Mouse (Mus musculus): ENCODE measurements around the gene Mfap1b.
A peak's percentile ranks its signal among the peaks of the same experiment; 100 is the strongest.

Mfap1b gene

DNA sequence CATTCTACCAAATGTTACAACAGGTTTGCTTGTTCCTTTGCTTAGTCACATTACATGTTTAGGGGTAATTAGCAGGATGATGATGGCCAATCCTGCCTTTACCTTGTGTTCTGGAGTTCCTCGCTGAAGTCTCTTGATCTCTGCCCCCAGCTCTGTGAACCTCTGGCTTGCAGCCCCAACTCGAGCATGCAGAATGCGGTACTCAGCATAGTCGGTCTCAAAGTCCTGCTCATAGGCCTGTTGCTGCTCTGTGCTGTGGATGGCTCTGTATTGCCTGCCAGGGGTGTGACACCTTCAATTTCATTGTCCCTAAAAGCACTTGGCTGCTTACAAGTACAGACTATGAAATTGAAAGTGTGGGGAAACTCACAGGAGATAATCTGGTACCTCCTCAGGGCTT is 34.1 kb downstream of the Mfap1b start:
- no peak for DNase-seq (ENCODE audit: low read depth, low spot score)

- peak; percentile 49 for DNase-seq (ENCODE audit: low read depth, low spot score)
Observed at GRCm38 (mm10) chr2:121434854-121435253, 39.0 kb downstream of the Mfap1b start.

DNA sequence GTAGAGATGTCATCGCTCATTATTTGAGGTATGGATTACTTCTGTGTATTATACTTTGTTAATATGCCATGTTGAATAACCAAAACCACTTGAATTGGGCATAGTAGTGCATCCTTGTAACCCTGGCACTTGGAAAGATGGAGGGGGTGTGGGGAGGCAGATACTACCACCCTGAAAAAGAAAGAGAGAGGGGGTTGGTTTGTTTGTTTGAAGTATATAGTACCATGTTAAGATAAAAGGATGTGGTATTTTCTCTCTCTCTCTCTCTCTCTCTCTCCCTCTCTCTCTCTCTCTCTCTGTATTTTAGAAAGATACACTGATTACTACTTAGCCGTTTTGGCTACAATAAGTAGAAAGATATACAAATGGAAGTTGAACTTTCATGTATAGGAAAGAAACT is 48.0 kb downstream of the Mfap1b start:
- DNase-seq (ENCODE audit: low read depth, low spot score) = no peak

DNA sequence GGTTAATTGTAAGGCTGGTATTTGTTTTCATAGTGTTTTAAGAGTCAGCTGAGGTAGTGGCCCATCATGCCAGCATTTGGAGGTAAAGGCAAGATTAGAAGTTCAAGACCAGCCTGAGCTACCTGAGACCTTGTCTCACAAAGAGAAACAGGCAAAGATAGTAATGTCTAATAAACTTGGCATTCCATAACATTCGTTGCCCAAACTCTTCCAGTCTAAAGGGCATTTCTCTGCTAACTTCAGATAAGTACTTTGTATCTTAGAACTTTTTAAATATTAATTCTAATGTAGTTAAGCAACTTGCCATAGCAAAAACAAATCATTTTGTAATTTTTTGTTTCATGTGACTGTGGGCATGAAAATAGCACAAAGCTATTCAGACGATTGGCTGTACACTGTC is 50.7 kb downstream of the Mfap1b start:
- DNase-seq (ENCODE audit: low read depth, low spot score) = no peak

GRCm38 (mm10) chr2:121418476-121418875 is 55.4 kb downstream of the Mfap1b start:
- no peak for DNase-seq (ENCODE audit: low read depth, low spot score)

DNA sequence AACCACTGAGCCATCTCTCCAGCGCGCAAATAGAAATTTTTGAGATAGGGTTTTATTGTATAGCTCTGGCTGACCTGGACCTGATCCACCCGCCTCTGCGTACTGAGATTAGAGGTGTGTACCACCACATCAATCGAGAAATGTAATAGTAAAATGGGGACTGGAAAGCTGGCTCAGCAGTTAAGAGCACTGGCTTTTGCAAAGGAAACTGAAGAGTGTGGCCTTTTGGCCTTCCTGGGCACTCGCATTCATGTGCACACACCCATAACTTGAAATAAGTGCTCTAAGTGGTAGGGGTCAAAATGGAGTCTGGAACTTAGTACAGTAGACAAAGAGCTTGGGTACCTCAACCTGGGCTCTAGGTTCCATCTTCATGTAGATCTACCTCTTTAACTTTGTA is 57.5 kb downstream of the Mfap1b start:
- DNase-seq (ENCODE audit: low read depth, low spot score) = no peak

GRCm38 (mm10) chr2:121415591-121415990 is 58.3 kb downstream of the Mfap1b start:
- no peak for DNase-seq (ENCODE audit: low read depth, low spot score)

DNA sequence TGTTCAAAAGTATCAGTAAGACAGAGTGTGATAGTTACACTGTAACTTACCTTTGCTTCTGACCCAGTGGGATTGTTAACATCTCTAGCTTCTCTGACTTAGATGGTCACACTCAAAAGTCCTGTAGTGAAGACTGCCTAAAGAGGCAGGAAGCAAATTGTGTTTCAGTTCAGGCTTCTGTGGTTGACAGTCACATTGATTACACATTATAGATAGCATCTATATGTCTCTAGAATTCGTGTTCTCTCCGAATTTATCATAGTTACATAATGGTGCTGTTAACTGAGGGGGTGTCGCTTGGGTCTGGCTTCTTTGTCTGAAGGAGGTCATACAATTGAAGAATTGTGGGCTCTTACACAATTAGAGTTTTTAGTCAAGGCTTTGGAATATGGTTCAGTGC is 58.8 kb downstream of the Mfap1b start:
- no peak for DNase-seq (ENCODE audit: low read depth, low spot score)

DNA sequence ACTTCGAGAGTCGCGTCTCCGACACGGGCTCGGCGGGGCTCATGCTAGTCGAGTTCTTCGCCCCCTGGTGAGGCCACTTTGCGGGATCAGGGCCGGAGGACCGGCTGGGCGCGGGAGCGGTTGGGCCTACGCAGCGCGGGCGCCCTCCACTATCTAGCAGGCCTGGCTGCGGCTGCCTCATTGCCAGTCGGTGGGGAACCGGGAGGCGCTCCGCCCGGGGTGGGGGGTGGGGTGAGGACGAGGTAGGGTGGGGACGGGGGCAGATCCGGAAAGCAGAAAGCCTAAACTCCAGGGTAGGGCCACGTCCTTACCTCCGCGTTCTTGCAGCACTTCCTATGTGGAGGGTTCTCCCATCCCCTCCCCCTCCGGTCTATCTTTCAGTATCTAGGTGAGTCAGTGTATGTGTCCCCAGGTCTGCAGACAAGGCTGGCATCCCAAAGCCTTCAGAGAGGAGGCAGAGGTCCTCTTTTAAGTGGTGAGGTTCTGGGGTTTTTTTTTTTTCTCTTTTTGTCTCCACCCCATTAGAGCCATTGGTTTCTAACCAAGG is 59.7 kb downstream of the Mfap1b start:
- DNase-seq (ENCODE audit: low read depth, low spot score) = peak; percentile 82

DNA sequence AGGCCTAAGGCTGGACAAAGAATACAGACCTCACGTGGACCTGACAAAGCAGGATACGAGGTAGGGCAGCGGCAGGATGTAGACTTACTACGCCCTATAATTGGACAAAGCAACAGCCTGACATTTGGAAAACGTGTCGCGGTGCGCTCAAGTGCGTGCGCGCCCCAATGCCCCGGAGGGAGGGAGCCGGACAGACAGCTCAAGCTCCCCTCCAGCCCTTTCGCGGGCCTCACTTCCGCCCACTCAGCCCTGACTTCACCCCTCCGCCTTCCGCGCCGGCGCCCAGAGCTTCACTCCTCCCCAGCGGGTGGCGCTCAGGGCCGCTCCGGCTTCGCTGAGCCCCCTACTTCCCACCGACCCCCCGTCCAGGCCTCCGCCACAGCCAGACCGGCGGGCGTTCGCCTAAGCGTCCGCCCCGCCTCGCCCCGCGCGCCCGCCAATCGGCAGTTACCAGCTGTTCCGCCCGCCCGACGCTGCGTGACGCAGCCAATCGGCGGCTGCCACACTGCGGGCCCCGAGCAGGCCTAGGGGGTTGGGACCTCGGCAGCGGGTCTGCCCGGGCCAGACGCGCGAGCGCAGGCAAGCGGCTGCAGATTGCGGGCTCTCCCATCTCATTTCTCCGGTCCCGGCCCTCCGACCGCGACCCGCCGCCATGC is 60.4 kb downstream of the Mfap1b start, which contains the start of the genes Pdia3 and Catsper2:
Pdia3 (plus strand) TSS at position 389 of the 656 bp plus-strand sequence.
Catsper2 (minus strand) TSS at position 406 of the 656 bp plus-strand sequence.
- DNase-seq (ENCODE audit: low read depth, low spot score) = peak; percentile 91

DNA sequence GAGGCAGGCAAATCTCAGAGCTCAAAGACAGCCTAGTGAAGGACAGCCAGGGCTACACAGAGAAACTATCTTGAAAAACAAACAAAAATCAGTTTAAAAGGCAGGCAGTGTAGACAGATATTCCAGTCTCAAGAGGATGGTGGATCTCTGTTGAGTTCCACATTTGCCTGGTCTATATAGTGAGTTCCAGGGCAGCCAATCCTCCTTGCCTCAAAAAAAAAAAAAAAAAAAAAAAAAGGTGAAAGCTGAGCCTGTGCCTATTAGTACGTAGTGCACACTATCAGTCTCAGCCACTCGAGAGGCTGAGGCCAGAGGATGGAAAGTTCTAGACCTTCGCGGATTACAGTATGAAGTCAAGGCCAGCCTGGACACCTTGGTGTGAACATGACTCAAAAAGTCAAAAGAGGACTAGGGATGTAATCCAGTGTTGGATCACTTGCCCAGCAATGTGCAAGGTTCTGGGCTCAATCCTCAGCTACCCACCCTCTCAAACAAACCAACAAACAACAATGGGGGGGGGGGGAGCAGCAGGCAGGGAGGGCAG is 61.0 kb downstream of the Mfap1b start:
- no peak for DNase-seq (ENCODE audit: low read depth, low spot score)
